Mouse (Mus musculus) right cerebral cortex, postnatal 36 days (tissue): ENCODE measurements around the gene Cacnb2.

Experiments used
- DNase-seq, 2 experiments: peaks; one replicate each; pipeline ENCODE4 v3.0.0; 2022; ENCODE audit warnings: low spot score in 2 of 2, mixed read lengths in 1 of 2

Cacnb2 gene

DNA sequence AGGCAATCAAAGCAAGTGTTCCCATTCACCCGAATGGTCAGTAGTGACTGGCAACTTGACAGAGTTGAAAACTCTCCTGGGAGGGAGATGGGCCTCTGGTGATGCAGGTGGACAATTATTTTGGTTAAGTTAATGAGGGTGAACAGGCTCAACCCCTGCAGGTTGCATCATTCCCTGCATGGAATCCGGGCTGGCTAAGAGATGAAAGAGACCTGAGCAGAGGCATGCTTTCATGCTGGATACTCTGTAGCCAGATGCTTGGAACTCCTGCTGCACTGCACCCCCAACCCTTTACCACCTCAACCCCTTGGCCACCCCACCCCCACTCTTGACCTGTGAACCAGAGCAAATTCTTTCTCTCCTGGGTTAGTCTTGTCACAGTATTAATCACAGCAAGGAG lies 258.7 kb downstream of the Cacnb2 start:
- no peak for DNase-seq

DNA sequence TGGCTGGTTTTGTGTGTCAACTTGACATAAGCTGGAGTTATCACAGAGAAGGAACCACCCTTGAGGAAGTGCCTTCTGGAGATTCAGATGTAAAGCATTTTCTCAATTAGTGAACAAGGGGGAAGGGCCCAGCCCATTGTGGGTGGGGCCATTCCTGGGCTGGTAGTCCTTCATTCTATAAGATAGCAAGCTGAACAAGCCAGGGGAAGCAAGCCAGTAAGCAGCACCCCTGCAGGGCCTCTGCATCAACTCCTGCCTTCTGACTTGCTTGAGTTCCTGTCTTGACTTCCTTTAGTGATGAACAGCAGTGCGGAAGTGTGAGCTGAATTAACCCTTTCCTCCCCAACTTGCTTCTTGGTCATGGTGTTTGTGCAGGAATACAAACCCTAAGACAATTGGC lies 260.1 kb downstream of the Cacnb2 start:
- DNase-seq = no peak

DNA sequence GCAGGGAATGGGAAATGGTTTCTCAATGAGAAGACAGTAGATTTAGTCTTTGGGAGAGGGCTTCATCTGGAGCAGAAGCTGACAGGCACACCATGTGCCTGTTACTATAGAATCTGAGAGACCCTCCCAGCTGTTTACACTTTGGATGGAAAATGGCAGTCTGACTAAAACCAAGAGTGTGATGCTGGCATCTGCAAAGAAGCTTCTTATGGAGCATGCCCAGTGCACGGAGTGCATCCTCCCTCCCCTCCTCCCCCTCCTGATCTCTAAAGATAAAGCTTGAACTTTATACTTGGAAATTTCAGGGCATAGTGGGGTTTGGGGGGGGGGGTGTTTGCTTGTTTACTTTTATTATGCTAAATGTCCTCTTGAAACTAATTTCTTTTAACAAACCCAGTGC lies 270.2 kb downstream of the Cacnb2 start:
- no peak for DNase-seq

GRCm38 (mm10) chr2:14873701-14874181 lies 270.9 kb downstream of the Cacnb2 start:
- DNase-seq = peak in 1 of 2 experiments; percentile 11

GRCm38 (mm10) chr2:14874281-14875037 lies 271.6 kb downstream of the Cacnb2 start:
- peak; percentile 11 to 20 for DNase-seq

- DNase-seq = no peak
These were observed 272.2 kb downstream of the Cacnb2 start for GRCm38 (mm10) chr2:14875121-14875520.

- no peak for DNase-seq
These were observed 272.7 kb downstream of the Cacnb2 start for GRCm38 (mm10) chr2:14875616-14876015.

DNA sequence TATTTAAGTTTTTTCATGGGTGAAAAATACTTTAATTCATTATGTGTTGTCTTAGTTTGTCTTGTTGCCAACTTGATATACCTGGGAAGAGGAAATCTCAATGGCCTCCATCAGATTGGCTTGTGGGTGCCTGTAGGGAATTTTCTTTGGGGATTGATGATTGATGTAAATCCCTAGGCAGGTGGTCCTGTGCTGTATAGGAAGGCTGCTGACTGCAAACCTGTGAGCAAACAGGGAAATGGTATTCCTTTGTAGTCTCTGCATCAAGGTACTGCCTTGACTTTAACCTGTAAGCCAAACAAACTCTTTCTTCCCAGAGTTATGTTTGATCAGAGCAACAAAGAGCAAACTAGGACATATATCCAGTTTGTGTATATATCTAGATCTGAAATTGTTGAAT lies 276.1 kb downstream of the Cacnb2 start:
- no peak for DNase-seq

- DNase-seq = no peak
These were observed 280.6 kb downstream of the Cacnb2 start for GRCm38 (mm10) chr2:14883460-14883859.

DNA sequence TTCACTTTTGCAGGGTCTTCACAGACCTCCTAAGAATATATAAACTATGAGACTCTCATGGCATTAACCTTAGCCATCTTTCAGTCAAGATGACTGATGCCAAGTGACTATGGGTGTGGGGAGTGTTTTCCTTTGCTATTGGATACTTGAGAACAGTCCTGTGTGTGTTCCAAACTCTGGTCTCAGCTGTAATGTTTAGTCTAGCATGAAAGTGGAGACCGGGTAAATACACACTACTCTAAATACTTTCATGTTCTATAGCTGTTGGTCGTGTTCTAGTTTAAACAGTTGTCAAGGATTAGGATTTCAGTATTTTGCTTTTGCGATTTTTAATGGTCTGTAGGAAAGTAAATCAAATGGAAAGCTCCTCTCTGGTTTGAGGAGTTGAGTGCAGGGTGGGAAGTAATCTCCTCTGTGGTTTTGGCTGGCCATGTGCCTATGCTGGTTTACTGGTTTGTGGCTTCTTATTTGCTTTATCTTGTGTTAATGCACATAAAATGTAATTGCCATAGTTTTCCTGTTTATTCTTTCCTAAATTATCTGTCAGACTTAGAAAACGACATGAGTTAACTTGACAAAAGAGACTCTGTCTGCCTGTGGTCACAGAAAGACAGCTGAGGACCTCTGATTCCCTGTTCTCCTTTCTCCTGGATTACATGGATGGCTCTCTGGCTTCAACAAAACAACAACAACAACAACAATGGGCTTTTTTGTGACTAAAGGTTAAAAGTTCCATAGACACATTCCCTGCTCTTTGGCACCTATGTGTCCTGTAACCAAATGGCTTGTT lies 285.7 kb downstream of the Cacnb2 start:
- DNase-seq = no peak

GRCm38 (mm10) chr2:14903837-14904236 lies 300.9 kb downstream of the Cacnb2 start:
- DNase-seq = no peak

DNA sequence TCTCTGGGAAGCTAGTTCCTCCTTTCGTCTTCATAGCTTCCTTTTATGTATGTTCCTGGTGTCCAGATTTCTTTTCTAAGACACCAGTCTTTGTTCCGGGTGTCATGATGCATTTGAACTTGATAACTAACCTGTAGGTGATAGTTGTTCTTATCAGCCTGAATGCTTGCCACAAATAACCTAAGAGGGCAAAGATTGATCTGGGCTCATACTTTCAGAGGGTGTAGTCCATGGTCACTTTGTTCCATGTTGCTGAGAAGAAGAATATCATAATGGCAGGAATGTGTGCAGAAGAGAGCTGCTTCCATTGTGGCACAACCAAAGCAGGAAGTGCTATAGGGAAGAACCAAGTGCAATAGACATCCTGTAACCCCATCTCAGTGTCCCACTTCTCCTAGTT lies 302.0 kb downstream of the Cacnb2 start:
- DNase-seq = no peak

- no peak for DNase-seq
These were observed 304.4 kb downstream of the Cacnb2 start for GRCm38 (mm10) chr2:14907124-14907925.

DNA sequence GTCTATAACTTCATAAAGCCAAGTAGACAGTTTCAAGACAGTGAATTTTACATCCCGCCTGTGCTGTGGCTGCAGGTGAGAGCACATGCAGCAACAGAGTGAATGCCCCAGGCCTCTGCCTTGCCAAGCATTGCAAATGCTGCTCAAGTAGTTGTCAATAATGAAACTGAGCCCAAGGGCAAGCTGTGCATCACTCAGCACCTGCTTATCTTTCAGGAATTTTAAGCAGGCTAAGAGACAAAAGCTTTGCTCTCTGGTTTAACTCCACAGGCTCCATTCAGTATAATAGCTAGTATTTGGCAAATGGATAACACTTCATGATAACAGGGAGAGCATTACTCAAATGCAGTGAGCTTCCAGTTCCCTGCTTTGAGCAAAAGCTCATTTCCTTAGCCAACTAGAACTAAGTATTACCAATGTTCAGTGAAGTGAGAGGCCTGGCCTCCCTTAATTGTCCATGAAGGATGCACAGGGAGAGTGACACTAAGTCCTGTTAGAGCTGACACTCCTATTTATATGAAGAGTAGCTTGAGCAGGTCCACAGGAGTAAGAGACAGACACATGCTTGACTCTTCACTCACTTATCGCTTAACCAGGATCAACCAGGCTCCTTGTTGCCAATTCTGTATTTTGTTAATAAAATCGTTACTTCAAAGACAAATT lies 314.8 kb downstream of the Cacnb2 start:
- no peak for DNase-seq

DNA sequence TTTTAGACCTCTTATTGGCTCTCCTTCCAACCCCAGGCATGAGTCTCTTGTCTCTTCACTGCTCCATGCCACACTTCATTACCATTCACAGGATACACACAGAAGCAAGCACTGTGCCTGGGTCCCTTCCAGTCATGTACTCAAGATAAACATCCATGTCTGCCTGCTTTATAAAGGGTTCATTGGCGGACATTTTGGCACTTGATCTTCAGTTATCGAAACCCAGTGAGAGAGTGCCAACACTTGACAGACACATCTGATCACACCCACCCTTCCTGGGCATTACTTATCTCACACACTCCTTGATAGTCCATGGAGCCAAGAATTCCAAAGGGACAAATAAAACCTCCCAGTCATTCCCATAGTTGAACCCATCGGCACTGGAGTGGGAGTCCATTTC lies 327.0 kb downstream of the Cacnb2 start:
- DNase-seq = no peak

- no peak for DNase-seq
These were observed 329.1 kb downstream of the Cacnb2 start for GRCm38 (mm10) chr2:14931968-14932367.

GRCm38 (mm10) chr2:14936492-14936891 lies 333.6 kb downstream of the Cacnb2 start:
- peak in 1 of 2 experiments; percentile 36 for DNase-seq

GRCm38 (mm10) chr2:14942261-14942660 lies 339.4 kb downstream of the Cacnb2 start:
- no peak for DNase-seq

- no peak for DNase-seq
These were observed 340.9 kb downstream of the Cacnb2 start for GRCm38 (mm10) chr2:14943691-14944357.

GRCm38 (mm10) chr2:14953090-14953489 lies 350.2 kb downstream of the Cacnb2 start:
- DNase-seq = no peak

- no peak for DNase-seq
These were observed 358.1 kb downstream of the Cacnb2 start for GRCm38 (mm10) chr2:14960963-14961488.
